Mouse (Mus musculus) monocyte, adult 2 months (primary cell): Measurements from ENCODE around the gene Psap.

Source experiments
- DNase-seq, 2 experiments: peaks; one replicate each; pipeline ENCODE4 v3.0.0; 2022; ENCODE audit warnings: low spot score in 2 of 2, low read depth in 1 of 2

The Psap gene

DNA sequence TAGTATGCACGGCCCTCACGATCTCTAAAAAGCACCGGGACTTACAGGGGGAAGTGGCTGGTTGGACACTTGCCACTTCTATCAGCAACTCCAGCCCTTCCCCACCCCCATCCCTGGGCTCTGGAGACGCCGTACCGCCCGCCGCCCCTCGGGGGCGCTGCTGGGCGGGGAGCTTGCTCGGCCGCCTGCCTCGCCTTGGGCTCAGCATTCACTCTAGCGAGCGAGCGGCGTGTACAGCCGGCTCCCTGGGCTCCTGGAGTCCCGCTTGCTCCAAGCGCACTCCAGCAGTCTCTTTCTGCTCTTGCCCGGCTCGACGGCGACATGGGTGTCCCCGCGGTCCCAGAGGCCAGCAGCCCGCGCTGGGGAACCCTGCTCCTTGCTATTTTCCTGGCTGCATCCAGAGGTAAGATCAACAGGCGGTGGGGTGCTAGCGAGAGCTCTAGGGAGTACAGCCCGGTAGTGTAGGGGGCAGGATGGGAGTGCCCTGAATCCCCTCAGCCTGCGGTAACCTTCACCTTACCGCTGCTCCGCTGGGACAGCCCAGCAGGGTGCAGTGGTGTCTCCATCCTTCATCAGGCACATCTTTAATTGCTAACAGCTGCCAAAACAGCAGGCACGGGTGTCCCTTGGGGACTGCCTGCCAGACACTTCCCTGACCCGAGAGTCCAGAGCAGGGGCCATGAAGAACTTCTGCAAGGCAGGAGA lies 69.4 kb downstream of the Psap start, which contains the start of gene Vsir:
Gene Vsir, plus strand, starts transcription at position 151 of the 705 bp plus-strand sequence.
- DNase-seq: peak; percentile 86 to 95

DNA sequence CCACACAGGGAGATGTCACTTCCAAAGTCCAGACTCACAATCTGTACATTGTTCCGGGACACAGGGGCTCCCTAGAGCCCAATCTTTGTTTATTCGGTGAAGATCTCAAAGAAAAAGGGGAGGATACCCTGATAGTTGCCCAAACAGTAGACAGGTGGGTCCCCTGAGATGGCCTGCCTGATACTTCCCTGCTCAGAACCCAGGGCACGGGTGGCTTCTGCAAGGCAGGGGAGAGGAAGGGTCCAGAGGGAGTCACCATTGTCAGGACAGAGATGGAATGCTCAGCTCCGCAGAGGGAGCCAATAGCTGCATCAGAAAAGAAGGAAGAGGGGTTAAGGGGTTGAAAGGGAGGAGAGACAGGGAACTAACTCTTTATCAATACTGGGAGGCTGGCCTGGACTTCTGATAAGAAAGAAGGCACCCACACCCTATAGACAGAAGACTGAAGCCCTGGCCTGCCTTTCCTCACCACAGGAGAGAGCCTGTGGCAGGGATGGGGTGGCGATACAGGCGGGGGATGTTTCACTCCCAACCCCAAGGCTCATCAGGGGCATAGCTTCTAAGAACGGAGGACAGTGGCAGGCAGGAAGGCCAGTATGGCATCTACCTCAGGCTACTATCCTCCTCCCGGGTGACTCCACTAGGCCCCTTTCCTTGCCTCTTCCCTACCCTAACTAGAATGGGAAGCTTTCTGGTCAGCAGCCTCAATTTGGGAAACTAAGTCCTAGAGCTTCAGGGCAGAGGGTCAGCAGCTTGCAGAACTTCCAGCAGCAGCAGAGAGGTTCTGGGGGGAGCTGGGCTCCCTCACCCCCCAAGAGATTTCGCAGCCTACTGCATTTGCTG lies 70.6 kb downstream of the Psap start:
- DNase-seq: no peak

GRCm38 (mm10) chr10:60349056-60349455 lies 71.6 kb downstream of the Psap start:
- peak; percentile 67 to 72 for DNase-seq

DNA sequence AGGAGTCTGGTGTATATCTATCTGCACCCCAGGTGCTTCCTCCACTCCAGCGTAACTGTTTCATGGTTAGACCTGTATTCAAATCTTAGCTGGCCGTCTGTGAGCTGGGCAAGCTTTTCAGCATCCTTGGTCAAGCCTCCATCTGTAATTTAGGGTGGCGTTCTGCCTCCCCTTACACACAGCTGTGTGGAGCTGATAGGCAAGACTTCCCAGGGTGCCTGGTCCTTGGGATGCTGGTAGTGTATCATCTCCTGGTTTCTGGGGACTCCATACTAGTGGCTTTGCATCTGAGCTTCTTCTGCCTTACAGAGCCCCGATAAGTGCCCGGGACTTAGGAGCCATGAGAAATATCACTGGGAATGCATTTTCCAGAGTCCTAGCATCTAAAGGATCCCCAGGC lies 72.2 kb downstream of the Psap start:
- DNase-seq: no peak

DNA sequence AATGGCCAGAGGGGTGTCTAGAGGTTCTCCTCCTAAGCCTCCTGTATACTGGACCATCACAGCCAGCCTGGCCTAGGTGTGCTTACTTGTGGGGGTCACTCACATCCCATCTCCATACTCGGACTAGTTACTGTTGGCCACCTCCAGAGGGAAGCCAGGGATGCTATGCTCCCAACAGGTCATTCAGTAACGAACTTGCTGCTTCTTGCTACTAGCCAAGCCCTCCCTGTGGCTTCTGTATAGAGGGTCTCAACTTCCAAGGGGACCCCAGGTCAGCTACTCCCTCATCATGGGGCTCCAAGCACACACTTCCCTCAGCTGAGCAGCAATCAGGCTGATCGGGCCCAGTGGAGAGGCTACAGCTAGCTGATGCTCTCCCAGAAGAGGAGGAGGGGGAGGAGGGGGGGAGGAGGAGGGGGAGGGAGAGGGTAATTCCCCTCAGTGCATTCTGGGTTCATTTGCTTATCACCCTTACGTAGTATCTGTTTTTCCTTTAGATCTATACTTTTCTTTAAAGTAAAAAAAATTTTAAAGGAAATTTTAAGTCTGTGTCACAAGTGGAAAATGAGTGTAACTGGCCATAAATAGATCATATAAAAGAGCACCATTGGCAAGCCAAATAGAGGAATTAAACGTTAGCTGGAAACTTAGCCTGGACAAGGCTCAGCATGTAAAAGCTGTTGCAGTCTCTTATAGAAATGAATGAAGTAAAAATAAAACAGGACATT lies 72.8 kb downstream of the Psap start:
- no peak for DNase-seq

DNA sequence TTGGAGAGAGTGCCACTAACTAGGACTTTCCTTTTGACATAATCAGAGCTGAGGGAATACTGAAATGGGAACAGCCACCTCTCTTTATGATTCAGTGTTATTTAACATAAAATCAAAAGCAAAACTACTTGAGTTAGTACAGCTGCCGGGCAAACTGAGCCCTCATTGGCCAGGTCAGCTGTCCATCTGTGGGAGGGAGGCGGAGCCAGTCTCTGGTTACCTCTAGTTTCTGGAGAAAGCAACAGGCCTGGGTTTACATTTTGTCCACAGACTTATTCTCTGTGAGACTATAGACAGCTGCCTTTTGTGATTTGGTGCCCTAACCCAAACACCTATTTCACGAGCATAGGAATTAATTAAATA lies 73.4 kb downstream of the Psap start:
- peak in 1 of 2 experiments; percentile 75 for DNase-seq

DNA sequence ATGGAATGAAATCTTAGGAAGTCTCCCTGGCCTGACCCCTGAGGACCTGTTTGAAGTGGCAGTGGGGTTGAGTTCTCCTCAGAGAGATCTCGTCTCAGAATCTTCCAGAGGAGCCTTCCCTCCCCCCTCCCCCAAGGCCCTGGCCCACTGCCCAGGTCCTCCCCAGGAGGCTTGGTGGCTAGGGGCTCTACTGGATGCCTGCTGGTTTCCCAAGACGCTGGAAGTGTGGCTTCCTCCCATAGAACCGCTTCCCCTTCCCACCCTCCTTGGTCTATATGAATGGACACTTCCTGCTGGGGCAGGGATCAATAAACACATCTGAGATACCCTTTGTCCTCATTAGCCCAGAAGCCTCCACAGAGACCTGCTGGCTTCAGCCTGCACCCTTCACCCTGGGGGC lies 73.8 kb downstream of the Psap start:
- no peak for DNase-seq

GRCm38 (mm10) chr10:60351761-60352455 lies 74.5 kb downstream of the Psap start:
- DNase-seq: peak in 1 of 2 experiments; percentile 57
